10 mouse cellular contexts compared by ENCODE assay signal in the genomic region with DNA sequence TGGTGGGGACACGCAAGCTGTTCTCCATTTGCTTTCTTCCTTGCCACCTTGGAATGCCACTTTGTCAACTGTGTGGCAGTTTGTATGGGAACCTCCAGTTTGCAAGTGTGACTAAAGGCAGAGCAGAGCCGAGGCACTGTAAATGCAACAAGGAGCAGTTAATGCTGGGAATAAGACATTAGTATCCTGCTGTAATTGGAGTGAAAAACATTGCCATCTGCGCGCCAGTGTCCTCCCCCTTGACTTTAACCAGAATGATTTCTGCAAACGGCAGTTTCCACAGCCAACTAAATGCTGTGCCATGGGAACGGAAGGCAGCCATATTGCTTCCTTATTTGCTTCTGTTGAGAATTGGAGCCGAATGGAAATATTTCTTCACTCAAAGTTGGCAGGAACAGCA. TPM values are rescaled to one million over a fixed set of nuclear protein-coding genes. Genes with fewer than 3 reads are reported as not detected.
DNase-seq lines count a peak whose midpoint lies in the region; TF ChIP-seq lines count a peak whose summit lies in the region.
"Had no signal": no experiment of that assay in that cellular context is flagged by ENCODE, and none has a peak within 500 bp of the region (broad histone marks: within the 10 kb centered on the region; RNA-seq: fewer than 3 reads in every experiment).

No protein-coding gene starts in this region.

- TF ChIP-seq POLR2A in kidney, adult 2 months (IDR thresholded peaks at IDR 0.05; ENCODE audit: low read depth, low read length) = no peak
- no peak for TF ChIP-seq POLR2A in thymus, adult 2 months (IDR thresholded peaks at IDR 0.05; ENCODE audit: control insufficient read depth, extremely low read depth, insufficient read depth, low read length, poor library complexity)

- TF ChIP-seq CTCF in kidney, adult 2 months (conservative IDR thresholded peaks at IDR 0.05; ENCODE audit: insufficient read depth, insufficient read length, low read depth, low read length) = no peak
- no peak for TF ChIP-seq CTCF in thymus, adult 2 months (IDR thresholded peaks at IDR 0.05; ENCODE audit: borderline replicate concordance, control insufficient read depth, extremely low read depth, insufficient read depth, low read length, poor library complexity)

- no peak overlapping the region for H3K27ac ChIP-seq in kidney, adult 2 months (ENCODE audit: insufficient read depth, low read depth, low read length)
- H3K27ac ChIP-seq in thymus, adult 2 months (ENCODE audit: control insufficient read depth, insufficient read depth, low read length) = no peak overlapping the region
- H3K27ac ChIP-seq: neural tube, embryonic 12.5 days had no signal

- H3K36me3 ChIP-seq in kidney, adult 2 months (ENCODE audit: control insufficient read depth, insufficient read depth, low read length) = no peaks in the 10 kb centered on the region
- no peaks in the 10 kb centered on the region; the same call in 1 of the 2 replicates for H3K36me3 ChIP-seq in thymus, adult 2 months (ENCODE audit: control insufficient read depth, insufficient read depth, low read length)

- peaks cover 5% of the 10 kb centered on the region; the same call in 1 of the 2 replicates for H3K4me1 ChIP-seq in kidney, adult 2 months (ENCODE audit: control insufficient read depth, insufficient read depth, low read length)
- H3K4me1 ChIP-seq in thymus, adult 2 months (replicated peaks; ENCODE audit: control insufficient read depth, insufficient read depth, low read length) = no peaks in the 10 kb centered on the region

- no peak overlapping the region for H3K4me3 ChIP-seq in kidney, adult 2 months (ENCODE audit: insufficient read depth, low read depth, low read length)
- no peak overlapping the region for H3K4me3 ChIP-seq in thymus, adult 2 months (ENCODE audit: control insufficient read depth, insufficient read depth, low read length)
- H3K4me3 ChIP-seq: neural tube, embryonic 12.5 days had no signal

- DNase-seq in kidney, adult 2 months = peak; percentile 17
- DNase-seq in kidney, postnatal 4 days = no peak
- peak; percentile 13 to 29 for DNase-seq in frontal cortex, postnatal 25 days (ENCODE audit: low spot score in 2 of 2)
- DNase-seq in layer of hippocampus, postnatal 10 days (ENCODE audit: low spot score in 2 of 2) = peak; percentile 50 to 64
- peak; percentile 37 to 42 for DNase-seq in right cerebral cortex, postnatal 36 days (ENCODE audit: low spot score in 2 of 2)
- DNase-seq in thymus, adult 2 months = no peak
- DNase-seq in thymus, adult 18-20 months = no peak
- DNase-seq: adrenal gland, adult 8-10 months; gastrocnemius, postnatal 36 days had no signal

- 83% methylated on average over 7 of the region's 7 CpGs for WGBS in kidney, adult 2 months
- 92% methylated on average over 7 of the region's 7 CpGs for WGBS in thymus, adult 2 months

- H3K27me3 ChIP-seq in kidney, adult 2 months (replicated peaks; ENCODE audit: control insufficient read depth, insufficient read depth, low read length) = no peaks in the 10 kb centered on the region
- H3K27me3 ChIP-seq in thymus, adult 2 months (ENCODE audit: control insufficient read depth, insufficient read depth, low read length) = no peaks in the 10 kb centered on the region
- H3K27me3 ChIP-seq: neural tube, embryonic 12.5 days had no signal

RNA-seq across cellular contexts. Expression of gene Mfap3, which starts 3.6 kb away (rescaled TPM):
- polyA plus RNA-seq in kidney, adult 2 months (2012; rRNA removed) = 10.6 and 11.2 TPM in 2 replicates
- total RNA-seq in layer of hippocampus, postnatal 10 days (2021) = 10 to 100 TPM; 33.9 to 36.8 TPM
- 18.9 and 20.6 TPM in 2 replicates for polyA plus RNA-seq in thymus, adult 2 months (2012; rRNA removed)

RNA-seq across cellular contexts. Expression of gene Fam114a2, which starts 3.6 kb away (rescaled TPM):
- 28.9 and 31.5 TPM in 2 replicates for polyA plus RNA-seq in kidney, adult 2 months (2012; rRNA removed)
- 10 to 100 TPM; 32.5 to 34.5 TPM for total RNA-seq in layer of hippocampus, postnatal 10 days (2021)
- 33.4 and 40.2 TPM in 2 replicates for polyA plus RNA-seq in thymus, adult 2 months (2012; rRNA removed)

Comparison
In these comparisons a context has a peak if more than half of its experiments do, and no peak if none do; other contexts are left out.
1. DNase-seq: peak in kidney, adult 2 months (single experiment), frontal cortex, postnatal 25 days (2 of 2), layer of hippocampus, postnatal 10 days (2 of 2) and right cerebral cortex, postnatal 36 days (2 of 2); none in kidney, postnatal 4 days (0 of 2), thymus, adult 2 months (single experiment) and thymus, adult 18-20 months (0 of 2).